Mouse (Mus musculus): ENCODE data around the gene Slco2a1. TPM values are rescaled to one million over a fixed set of nuclear protein-coding genes. Genes with fewer than 3 reads are reported as not detected.
"Not testable (repeated sequence)": the region's sequence is repeated elsewhere in the genome, so short reads cannot be mapped to it uniquely, and the experiment has no call there.

The Slco2a1 gene
- polyA plus RNA-seq, 1 experiment from 2014 or later: 6.5 TPM

DNA sequence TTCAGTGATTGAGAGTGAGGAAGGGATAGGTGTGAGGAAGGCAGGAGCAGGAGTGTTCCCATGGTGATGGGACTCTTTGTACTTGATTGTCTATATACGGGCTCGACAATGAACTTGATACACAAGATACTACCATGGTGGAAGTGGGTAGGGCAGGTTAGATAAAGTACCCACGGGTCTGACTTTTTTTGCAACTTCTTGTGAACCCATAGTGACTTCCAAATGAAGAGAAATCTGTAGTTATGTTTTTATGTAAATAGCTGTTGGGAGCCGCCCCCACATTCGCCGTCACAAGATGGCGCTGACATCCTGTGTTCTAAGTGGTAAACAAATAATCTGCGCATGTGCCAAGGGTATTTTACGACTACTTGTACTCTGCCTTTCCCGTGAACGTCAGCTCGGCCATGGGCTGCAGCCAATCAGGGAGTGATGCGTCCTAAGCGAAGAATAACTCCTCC is 119.9 kb downstream of the Slco2a1 start:
- 0 out of 2 replicates have a peak, but pooled peaks have one; percentile 38 for ATAC-seq (ENCODE audit: insufficient number of reproducible peaks, insufficient read depth, low FRiP score, low read depth)
- WGBS: 27% methylated on average over 7 of the region's 14 CpGs
- H3K9ac ChIP-seq (ENCODE audit: low read length): not testable (repeated sequence)

DNA sequence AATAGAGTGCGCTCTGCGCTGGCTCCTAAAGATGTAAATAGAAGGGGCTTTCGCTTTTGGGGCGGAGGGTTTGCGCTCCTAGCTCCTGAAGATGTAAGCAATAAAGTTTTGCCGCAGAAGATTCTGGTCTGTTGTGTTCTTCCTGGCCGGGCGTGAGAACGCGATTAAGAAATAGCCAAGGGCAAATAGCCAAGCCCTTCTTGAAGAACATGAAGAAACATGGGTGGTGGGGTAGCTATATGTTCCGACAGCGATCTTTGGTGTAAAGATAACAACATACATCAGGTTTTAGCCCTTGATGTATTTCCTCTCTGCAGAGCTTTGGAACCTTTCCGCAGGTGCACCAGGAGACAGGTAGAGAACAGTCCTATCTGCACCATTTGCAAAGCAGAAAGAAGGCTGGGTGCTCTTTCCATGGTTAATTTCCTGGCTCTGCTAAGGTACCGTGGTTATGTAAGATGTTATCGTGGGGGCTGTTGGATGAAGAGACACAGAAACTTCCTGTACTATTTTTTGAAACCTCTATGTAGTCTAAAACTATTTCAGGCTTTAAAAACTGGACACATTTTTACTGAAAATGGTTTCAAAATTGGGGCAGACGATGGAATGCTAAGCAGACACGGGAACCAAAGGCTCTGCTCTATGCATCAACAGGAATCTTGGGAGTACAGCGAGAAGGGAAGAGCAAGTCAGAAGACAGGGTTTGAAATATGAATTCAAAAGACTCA is 120.6 kb downstream of the Slco2a1 start:
- H3K27me3 ChIP-seq (ENCODE audit: control insufficient read depth, insufficient read depth, low read length): peaks cover 41% of the 10 kb centered on the region
- WGBS: 33% methylated on average over 18 of the region's 18 CpGs
- H3K9me3 ChIP-seq (ENCODE audit: control insufficient read depth, low read length): no peaks in the 10 kb centered on the region
- H3K27ac ChIP-seq (replicated peaks in 1 of 2; ENCODE audit: control insufficient read depth in 1 of 2, insufficient read depth in 1 of 2, low read depth in 2 of 2, low read length in 2 of 2): no peak overlapping the region
- H3K4me1 ChIP-seq (ENCODE audit: control insufficient read depth in 2 of 2, insufficient read depth in 2 of 2, low read length in 2 of 2): peaks cover 7 to 14% of the 10 kb centered on the region in 2 experiments; a peak in 3 of 4 replicates
- H3K36me3 ChIP-seq (ENCODE audit: control insufficient read depth, insufficient read depth, low read length): no peaks in the 10 kb centered on the region
- peak overlapping the region; percentile 71 for H3K4me2 ChIP-seq (ENCODE audit: low read length)
- peak overlapping the region; percentile 74 for H3K9ac ChIP-seq (ENCODE audit: low read length)
- H3K4me3 ChIP-seq (ENCODE audit: control insufficient read depth in 1 of 2, insufficient read depth in 1 of 2, low read depth in 1 of 2, low read length in 2 of 2): peak overlapping the region; percentile 45 to 51
- ATAC-seq (ENCODE audit: insufficient number of reproducible peaks, insufficient read depth, low FRiP score, low read depth): no peak

More for the DNA sequence above, 119.9 kb downstream of the Slco2a1 start:
- Histone ChIP-seq H3K4me3 (ENCODE audit: control insufficient read depth in 1 of 2, insufficient read depth in 1 of 2, low read depth in 1 of 2, low read length in 2 of 2) (peak overlapping the region; percentile 34 to 45; a peak in 3 of 4 replicates), H3K4me2 (ENCODE audit: low read length) (peak overlapping the region; percentile 58), H3K4me1 (ENCODE audit: control insufficient read depth in 2 of 2, insufficient read depth in 2 of 2, low read length in 2 of 2) (peaks cover 7 to 14% of the 10 kb centered on the region in 2 experiments; a peak in 3 of 4 replicates), H3K27me3 (ENCODE audit: control insufficient read depth, insufficient read depth, low read length) (peaks cover 34% of the 10 kb centered on the region)
- not testable (repeated sequence) for H3K36me3 ChIP-seq (ENCODE audit: control insufficient read depth, insufficient read depth, low read length); H3K27ac ChIP-seq (replicated peaks in 1 of 2; ENCODE audit: control insufficient read depth in 1 of 2, insufficient read depth in 1 of 2, low read depth in 2 of 2, low read length in 2 of 2); H3K9me3 ChIP-seq (ENCODE audit: control insufficient read depth, low read length)

DNA sequence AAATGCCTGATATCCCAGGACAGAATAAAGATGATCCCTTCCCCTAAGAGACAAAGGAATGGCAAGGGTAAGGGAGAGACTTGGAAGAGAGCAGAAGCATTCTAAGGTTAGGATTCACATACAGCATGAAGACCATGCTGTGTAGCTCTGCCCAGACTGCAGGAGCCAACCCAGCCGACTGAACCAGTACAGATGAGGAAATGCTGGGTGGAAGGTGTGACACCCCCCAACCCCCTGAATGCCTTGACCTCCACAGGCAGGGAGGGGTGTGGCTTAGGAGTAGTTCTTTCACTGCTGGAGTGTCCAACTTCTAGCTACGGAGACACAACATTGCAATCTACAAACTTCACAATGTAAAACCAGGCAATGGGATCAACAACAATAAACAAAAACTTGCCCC is 121.4 kb downstream of the Slco2a1 start:
- H3K4me1 ChIP-seq (ENCODE audit: control insufficient read depth in 2 of 2, insufficient read depth in 2 of 2, low read length in 2 of 2): peaks cover 7 to 14% of the 10 kb centered on the region in 2 experiments; a peak in 3 of 4 replicates
- no peak overlapping the region for H3K27ac ChIP-seq (replicated peaks in 1 of 2; ENCODE audit: control insufficient read depth in 1 of 2, insufficient read depth in 1 of 2, low read depth in 2 of 2, low read length in 2 of 2)
- H3K4me2 ChIP-seq (ENCODE audit: low read length): no peak overlapping the region
- H3K9ac ChIP-seq (ENCODE audit: low read length): no peak overlapping the region
- no peaks in the 10 kb centered on the region for H3K36me3 ChIP-seq (ENCODE audit: control insufficient read depth, insufficient read depth, low read length)
- ATAC-seq (ENCODE audit: insufficient number of reproducible peaks, insufficient read depth, low FRiP score, low read depth): no peak
- peaks cover 49% of the 10 kb centered on the region for H3K27me3 ChIP-seq (ENCODE audit: control insufficient read depth, insufficient read depth, low read length)
- WGBS: 69% methylated on average over 2 of the region's 2 CpGs
- no peaks in the 10 kb centered on the region for H3K9me3 ChIP-seq (ENCODE audit: control insufficient read depth, low read length)
- no peak overlapping the region for H3K4me3 ChIP-seq (ENCODE audit: control insufficient read depth in 1 of 2, insufficient read depth in 1 of 2, low read depth in 1 of 2, low read length in 2 of 2)

DNA sequence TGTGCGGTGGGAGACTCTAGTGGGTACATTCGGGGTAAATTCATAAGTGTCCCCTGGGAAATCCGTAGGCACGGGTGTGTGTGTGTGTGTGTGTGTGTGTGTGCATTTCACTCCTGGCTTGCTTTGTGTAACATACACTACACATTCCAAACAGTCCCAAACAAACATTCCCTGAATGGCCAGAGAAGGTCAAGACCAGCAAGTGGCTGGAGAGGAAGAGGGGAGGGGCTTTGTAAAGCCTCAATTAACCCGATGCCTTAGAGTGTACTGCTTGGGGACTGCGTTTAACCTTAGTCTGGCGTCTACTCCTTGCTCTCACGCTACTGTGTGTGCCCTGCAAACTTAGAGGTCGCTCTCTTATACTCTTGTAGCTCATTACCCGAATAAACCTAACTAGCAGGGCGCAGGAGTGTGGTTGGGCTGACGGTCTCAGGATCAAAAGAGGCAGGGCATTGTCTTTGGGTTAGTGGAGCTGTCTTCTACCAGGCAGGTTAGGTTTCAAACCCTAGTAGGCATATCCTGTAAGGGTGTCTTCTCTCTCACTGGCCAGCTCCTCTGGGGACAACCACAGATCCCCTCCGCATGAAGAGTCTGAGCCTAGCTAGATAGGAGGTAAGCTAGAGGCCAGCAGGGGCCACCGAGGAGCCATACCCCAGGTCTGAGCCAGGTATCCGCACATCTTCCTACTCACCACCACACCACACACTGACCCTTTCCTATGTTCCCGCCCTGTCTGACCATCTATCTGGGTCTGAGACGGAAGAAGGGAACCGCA is 122.4 kb downstream of the Slco2a1 start:
- Histone ChIP-seq H3K36me3 (ENCODE audit: control insufficient read depth, insufficient read depth, low read length) (no peaks in the 10 kb centered on the region), H3K27ac (replicated peaks in 1 of 2; ENCODE audit: control insufficient read depth in 1 of 2, insufficient read depth in 1 of 2, low read depth in 2 of 2, low read length in 2 of 2) (no peak overlapping the region), H3K4me2 (ENCODE audit: low read length) (peak overlapping the region; percentile 71), H3K9ac (ENCODE audit: low read length) (peak overlapping the region; percentile 54), H3K9me3 (ENCODE audit: control insufficient read depth, low read length) (no peaks in the 10 kb centered on the region), H3K27me3 (ENCODE audit: control insufficient read depth, insufficient read depth, low read length) (peaks cover 54% of the 10 kb centered on the region), H3K4me3 (ENCODE audit: control insufficient read depth in 1 of 2, insufficient read depth in 1 of 2, low read depth in 1 of 2, low read length in 2 of 2) (peak overlapping the region; percentile 56 to 77), H3K4me1 (ENCODE audit: control insufficient read depth in 2 of 2, insufficient read depth in 2 of 2, low read length in 2 of 2) (peaks cover 7 to 14% of the 10 kb centered on the region in 2 experiments; a peak in 3 of 4 replicates)
- 18% methylated on average over 18 of the region's 18 CpGs for WGBS
- ATAC-seq (ENCODE audit: insufficient number of reproducible peaks, insufficient read depth, low FRiP score, low read depth): no peak

DNA sequence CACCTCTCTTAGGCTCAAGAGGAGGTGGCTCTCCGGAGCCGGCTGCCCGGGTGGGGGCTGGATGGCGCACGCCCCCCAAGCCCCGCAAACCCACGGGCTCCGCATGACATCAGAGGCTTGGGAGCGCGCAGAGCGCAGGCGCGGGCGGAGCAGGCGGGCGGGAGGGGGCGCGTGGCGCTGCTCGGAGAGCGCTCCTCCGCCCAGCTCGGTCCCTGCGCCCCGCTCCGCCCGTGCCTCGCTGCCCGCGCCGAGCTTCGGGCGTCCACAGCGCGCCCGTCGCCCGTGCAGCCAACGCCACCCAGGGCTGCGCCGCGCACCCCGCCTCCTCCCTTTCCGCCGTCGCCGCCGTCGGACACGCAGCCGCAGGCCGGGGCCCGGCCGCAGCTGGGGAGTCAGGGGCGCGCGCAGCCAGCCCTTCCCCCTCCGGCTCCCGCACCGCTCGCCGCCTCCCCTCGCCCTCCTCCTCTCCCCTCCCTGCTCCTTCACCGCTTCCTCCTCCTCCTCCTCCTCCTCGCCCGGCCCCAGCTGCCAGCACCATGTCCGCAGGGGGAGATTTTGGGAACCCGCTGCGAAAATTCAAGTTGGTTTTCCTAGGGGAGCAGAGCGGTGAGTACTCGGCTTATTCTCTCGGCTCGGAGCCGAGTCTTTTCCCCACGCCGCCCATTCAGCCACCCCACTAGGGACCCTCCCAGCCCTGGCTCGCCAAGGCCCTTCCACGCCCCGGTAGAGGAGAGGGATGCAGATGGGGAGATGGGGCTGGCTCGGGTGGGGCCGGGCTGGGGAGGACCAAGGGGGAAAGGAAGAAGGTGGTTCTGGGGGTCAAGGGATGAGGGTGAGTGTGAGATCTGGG is 123.3 kb downstream of the Slco2a1 start, which contains the start of gene Rab6b:
Gene Rab6b (plus strand): TSS at position 167 of the 850 bp plus-strand sequence.
- Histone ChIP-seq H3K9ac (ENCODE audit: low read length) (peak within 1 kb of the TSS; percentile 54), H3K36me3 (ENCODE audit: control insufficient read depth, insufficient read depth, low read length) (no peaks in the 10 kb centered on the region), H3K27ac (replicated peaks in 1 of 2; ENCODE audit: control insufficient read depth in 1 of 2, insufficient read depth in 1 of 2, low read depth in 2 of 2, low read length in 2 of 2) (no peak within 1 kb of the TSS), H3K4me1 (ENCODE audit: control insufficient read depth in 2 of 2, insufficient read depth in 2 of 2, low read length in 2 of 2) (peaks cover 7 to 14% of the 10 kb centered on the region in 2 experiments; a peak in 3 of 4 replicates), H3K4me3 (ENCODE audit: control insufficient read depth in 1 of 2, insufficient read depth in 1 of 2, low read depth in 1 of 2, low read length in 2 of 2) (peak within 1 kb of the TSS; percentile 56 to 77), H3K4me2 (ENCODE audit: low read length) (peak within 1 kb of the TSS; percentile 71), H3K27me3 (ENCODE audit: control insufficient read depth, insufficient read depth, low read length) (peaks cover 54% of the 10 kb centered on the region), H3K9me3 (ENCODE audit: control insufficient read depth, low read length) (no peaks in the 10 kb centered on the region)
- WGBS: 0% methylated on average over 51 of the region's 81 CpGs
- peak; percentile 40 for ATAC-seq (ENCODE audit: insufficient number of reproducible peaks, insufficient read depth, low FRiP score, low read depth)

DNA sequence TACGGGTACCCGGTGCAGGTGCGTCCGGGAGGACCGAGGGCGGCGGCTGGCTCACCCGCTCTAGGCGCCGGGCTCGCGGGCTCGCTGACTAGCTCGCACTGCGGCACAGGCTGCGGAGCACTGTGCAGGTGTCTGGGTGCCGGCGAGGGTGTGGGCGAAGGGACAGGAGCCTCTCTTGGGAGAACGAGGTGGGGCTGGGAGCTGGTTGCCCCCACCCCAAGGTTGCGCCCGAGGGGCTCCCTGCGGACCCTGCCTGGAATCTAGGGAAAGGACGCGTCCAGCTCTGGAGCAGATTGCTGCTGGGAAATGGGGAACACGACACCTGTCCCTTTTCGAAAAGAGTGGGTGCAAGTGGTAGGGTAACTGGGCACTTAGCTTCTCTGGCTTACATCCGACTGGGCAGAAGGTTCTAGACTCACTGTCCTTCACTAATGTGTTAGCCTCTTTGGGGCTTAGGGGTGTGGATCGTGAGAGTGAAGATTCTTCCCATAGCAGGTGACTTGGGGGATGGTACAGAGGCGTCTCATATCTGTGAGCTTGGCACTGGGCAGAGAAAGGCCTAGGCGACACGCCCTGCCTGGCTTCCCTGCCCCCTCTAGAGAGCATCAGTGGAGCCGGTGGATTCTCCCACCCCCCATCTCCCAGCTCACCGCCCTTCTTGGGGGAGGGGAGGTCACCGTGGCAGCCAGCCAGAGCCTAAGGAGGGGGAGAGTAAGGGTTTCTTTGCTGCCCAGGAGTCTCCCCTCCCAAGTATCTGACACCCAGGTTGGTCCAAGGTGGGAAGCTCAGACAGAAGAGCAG is 124.2 kb downstream of the Slco2a1 start:
- H3K27me3 ChIP-seq (ENCODE audit: control insufficient read depth, insufficient read depth, low read length): peaks cover 54% of the 10 kb centered on the region
- 2% methylated on average over 35 of the region's 35 CpGs for WGBS
- H3K4me1 ChIP-seq (ENCODE audit: control insufficient read depth in 2 of 2, insufficient read depth in 2 of 2, low read length in 2 of 2): peaks cover 7 to 14% of the 10 kb centered on the region in 2 experiments; a peak in 3 of 4 replicates
- H3K4me3 ChIP-seq (ENCODE audit: control insufficient read depth in 1 of 2, insufficient read depth in 1 of 2, low read depth in 1 of 2, low read length in 2 of 2): peak overlapping the region; percentile 56 to 77
- ATAC-seq (ENCODE audit: insufficient number of reproducible peaks, insufficient read depth, low FRiP score, low read depth): no peak
- no peaks in the 10 kb centered on the region for H3K9me3 ChIP-seq (ENCODE audit: control insufficient read depth, low read length)
- peak overlapping the region; percentile 71 for H3K4me2 ChIP-seq (ENCODE audit: low read length)
- no peaks in the 10 kb centered on the region for H3K36me3 ChIP-seq (ENCODE audit: control insufficient read depth, insufficient read depth, low read length)
- peak overlapping the region; percentile 54 for H3K9ac ChIP-seq (ENCODE audit: low read length)
- H3K27ac ChIP-seq (replicated peaks in 1 of 2; ENCODE audit: control insufficient read depth in 1 of 2, insufficient read depth in 1 of 2, low read depth in 2 of 2, low read length in 2 of 2): no peak overlapping the region

All from heart, embryonic 14.5 days (tissue).